Mouse (Mus musculus) heart, embryonic 13.5 days (tissue): Measurements from ENCODE around the gene Ube2o. TPM values are rescaled to one million over a fixed set of nuclear protein-coding genes. Genes with fewer than 3 reads are reported as not detected.

Experiments
- ATAC-seq: fragments of 200-750 bp; cut with Nextera tagmentation; 2 replicates; pipeline ENCODE4 v1.8.0; 2017; ENCODE audit warnings: moderate TSS enrichment; ENCODE audit not compliant: insufficient number of reproducible peaks, low FRiP score, low TSS enrichment; ENCODE audit errors: extremely low read depth
- H3K27ac ChIP-seq: fragments of 300-500 bp; sonication (generic); replicated peaks from 2 replicates; pipeline ENCODE4 v1.5.1; 2015; ENCODE audit warnings: moderate library complexity, mild to moderate bottlenecking, inconsistent platforms
- H3K27me3 ChIP-seq: fragments of 300-500 bp; sonication (generic); replicated peaks from 2 replicates; pipeline ENCODE4 v1.6.1; 2015; ENCODE audit warnings: mild to moderate bottlenecking, inconsistent platforms
- H3K36me3 ChIP-seq: fragments of 300-500 bp; sonication (generic); 2 replicates; pipeline ENCODE4 v1.6.1; 2015; ENCODE audit warnings: mild to moderate bottlenecking, inconsistent platforms
- H3K4me1 ChIP-seq: fragments of 300-500 bp; sonication (generic); 2 replicates; pipeline ENCODE4 v1.6.1; 2015; ENCODE audit warnings: inconsistent platforms
- H3K4me2 ChIP-seq: fragments of 300-500 bp; sonication (generic); 2 replicates; pipeline ENCODE4 v1.6.1; 2015; ENCODE audit warnings: inconsistent platforms, mild to moderate bottlenecking, moderate library complexity
- H3K4me3 ChIP-seq: fragments of 300-500 bp; sonication (generic); 2 replicates; pipeline ENCODE4 v1.5.1; 2015; ENCODE audit warnings: moderate library complexity, mild to moderate bottlenecking, inconsistent platforms
- H3K9ac ChIP-seq: fragments of 300-500 bp; sonication (generic); 2 replicates; pipeline ENCODE4 v1.6.1; 2015; ENCODE audit warnings: inconsistent platforms, mild to moderate bottlenecking, moderate library complexity
- H3K9me3 ChIP-seq: fragments of 300-500 bp; sonication (generic); 2 replicates; pipeline ENCODE4 v1.6.1; 2016; ENCODE audit warnings: inconsistent platforms
- WGBS: fragments of 180-500 bp; shearing (Covaris S2); methylation state at CpG from one replicate; pipeline ENCODE4 v1.1.7; 2015; ENCODE audit warnings: mixed read lengths; 5-methylcytosine and 5-hydroxymethylcytosine counted together
- polyA plus RNA-seq: library from polyadenylated mRNA; unstranded; fragments of >200 nt; fragmentation: Nextera tagmentation; extraction: Ambion mirVana; gene quantifications from 2 replicates; pipeline ENCODE4 v1.2.1, GENCODE M21; 2015

The Ube2o gene
- polyA plus RNA-seq, 1 experiment from 2014 or later, result 8.3 TPM

GRCm38 (mm10) chr11:116621258-116621704, 40.0 kb upstream of the Ube2o start:
- Histone ChIP-seq H3K9ac (peak overlapping the region; percentile 54), H3K27ac (peak overlapping the region; percentile 69), H3K4me3 (no peak overlapping the region), H3K9me3 (no peaks in the 10 kb centered on the region), H3K27me3 (no peaks in the 10 kb centered on the region), H3K4me1 (peaks cover 92% of the 10 kb centered on the region), H3K36me3 (no peaks in the 10 kb centered on the region), H3K4me2 (peak overlapping the region; percentile 77)
- 20% methylated on average over 6 of the region's 6 CpGs for WGBS
- ATAC-seq, result no peak

GRCm38 (mm10) chr11:116620559-116621253, 39.5 kb upstream of the Ube2o start:
- no peak for ATAC-seq
- Histone ChIP-seq H3K4me3 (no peak overlapping the region; the same call in 1 of the 2 replicates), H3K9ac (peak overlapping the region; percentile 54; the same call in 1 of the 2 replicates), H3K27ac (peak overlapping the region; percentile 69), H3K27me3 (no peaks in the 10 kb centered on the region), H3K9me3 (no peaks in the 10 kb centered on the region), H3K36me3 (no peaks in the 10 kb centered on the region), H3K4me2 (peak overlapping the region; percentile 77), H3K4me1 (peaks cover 92% of the 10 kb centered on the region)
- WGBS, result 57% methylated on average over 10 of the region's 10 CpGs

GRCm38 (mm10) chr11:116620073-116620472, 38.8 kb upstream of the Ube2o start:
- ATAC-seq, result no peak
- Histone ChIP-seq H3K4me2 (peak overlapping the region; percentile 77), H3K4me1 (peaks cover 92% of the 10 kb centered on the region), H3K9ac (peak overlapping the region; percentile 52; the same call in 1 of the 2 replicates), H3K9me3 (no peaks in the 10 kb centered on the region), H3K27ac (peak overlapping the region; percentile 69; the same call in 1 of the 2 replicates), H3K4me3 (no peak overlapping the region), H3K27me3 (no peaks in the 10 kb centered on the region), H3K36me3 (no peaks in the 10 kb centered on the region)
- 16% methylated on average over 9 of the region's 9 CpGs for WGBS

- Histone ChIP-seq H3K27ac (no peak overlapping the region), H3K4me2 (peak overlapping the region; percentile 77)
These were observed 38.3 kb upstream of the Ube2o start for GRCm38 (mm10) chr11:116619561-116619960.

GRCm38 (mm10) chr11:116619156-116619555, 37.9 kb upstream of the Ube2o start:
- ATAC-seq, result no peak
- H3K36me3 ChIP-seq, result no peaks in the 10 kb centered on the region
- whole genome bisulfite sequencing, result 90% methylated on average over 7 of the region's 7 CpGs
- peaks cover 92% of the 10 kb centered on the region for H3K4me1 ChIP-seq
- no peak overlapping the region for H3K4me2 ChIP-seq
- no peak overlapping the region for H3K27ac ChIP-seq
- H3K27me3 ChIP-seq, result no peaks in the 10 kb centered on the region
- H3K9me3 ChIP-seq, result no peaks in the 10 kb centered on the region
- no peak overlapping the region for H3K9ac ChIP-seq
- H3K4me3 ChIP-seq, result no peak overlapping the region

More at GRCm38 (mm10) chr11:116619561-116619960, 38.3 kb upstream of the Ube2o start:
- 67% methylated on average over 8 of the region's 8 CpGs for WGBS
- Histone ChIP-seq H3K4me3 (no peak overlapping the region), H3K4me1 (peaks cover 92% of the 10 kb centered on the region), H3K9me3 (no peaks in the 10 kb centered on the region), H3K36me3 (no peaks in the 10 kb centered on the region), H3K27me3 (no peaks in the 10 kb centered on the region), H3K9ac (no peak overlapping the region)
- no peak for ATAC-seq

GRCm38 (mm10) chr11:116618666-116619065, 37.4 kb upstream of the Ube2o start:
- no peak overlapping the region for H3K4me2 ChIP-seq
- H3K9ac ChIP-seq, result no peak overlapping the region
- no peaks in the 10 kb centered on the region for H3K36me3 ChIP-seq
- no peaks in the 10 kb centered on the region for H3K9me3 ChIP-seq
- no peaks in the 10 kb centered on the region for H3K27me3 ChIP-seq
- peaks cover 94% of the 10 kb centered on the region for H3K4me1 ChIP-seq
- no peak overlapping the region for H3K27ac ChIP-seq
- H3K4me3 ChIP-seq, result no peak overlapping the region
- ATAC-seq, result no peak
- 90% methylated on average over 7 of the region's 7 CpGs for WGBS

GRCm38 (mm10) chr11:116617641-116618040, 36.4 kb upstream of the Ube2o start:
- H3K27ac ChIP-seq, result no peak overlapping the region
- no peak overlapping the region for H3K4me2 ChIP-seq
- peaks cover 88% of the 10 kb centered on the region for H3K4me1 ChIP-seq
- 0 out of 2 replicates have a peak, but pooled peaks cover 4% of the 10 kb centered on the region for H3K36me3 ChIP-seq
- no peaks in the 10 kb centered on the region for H3K27me3 ChIP-seq
- H3K9me3 ChIP-seq, result no peaks in the 10 kb centered on the region
- ATAC-seq, result no peak
- H3K9ac ChIP-seq, result no peak overlapping the region
- H3K4me3 ChIP-seq, result no peak overlapping the region
- 82% methylated on average over 7 of the region's 7 CpGs for WGBS

GRCm38 (mm10) chr11:116616438-116617118, 35.3 kb upstream of the Ube2o start:
- peaks cover 78% of the 10 kb centered on the region for H3K4me1 ChIP-seq
- WGBS, result 73% methylated on average over 10 of the region's 10 CpGs
- peak overlapping the region; percentile 52; the same call in 1 of the 2 replicates for H3K9ac ChIP-seq
- no peak for ATAC-seq
- H3K9me3 ChIP-seq, result no peaks in the 10 kb centered on the region
- H3K27ac ChIP-seq, result peak overlapping the region; percentile 63
- H3K27me3 ChIP-seq, result no peaks in the 10 kb centered on the region
- H3K36me3 ChIP-seq, result 0 out of 2 replicates have a peak, but pooled peaks cover 4% of the 10 kb centered on the region
- H3K4me2 ChIP-seq, result peak overlapping the region; percentile 56
- no peak overlapping the region; the same call in 1 of the 2 replicates for H3K4me3 ChIP-seq

- no peak for ATAC-seq
- Histone ChIP-seq H3K4me3 (peak overlapping the region; percentile 20; the same call in 1 of the 2 replicates), H3K9ac (peak overlapping the region; percentile 52; the same call in 1 of the 2 replicates), H3K9me3 (no peaks in the 10 kb centered on the region), H3K27ac (peak overlapping the region; percentile 63), H3K27me3 (no peaks in the 10 kb centered on the region), H3K36me3 (0 out of 2 replicates have a peak, but pooled peaks cover 4% of the 10 kb centered on the region), H3K4me2 (peak overlapping the region; percentile 56), H3K4me1 (peaks cover 71% of the 10 kb centered on the region)
- 30% methylated on average over 14 of the region's 15 CpGs for WGBS
These were observed 34.6 kb upstream of the Ube2o start for GRCm38 (mm10) chr11:116615735-116616437.

GRCm38 (mm10) chr11:116613234-116613633, 32.0 kb upstream of the Ube2o start:
- ATAC-seq, result no peak
- WGBS, result 85% methylated on average over 6 of the region's 6 CpGs
- peaks cover 13% of the 10 kb centered on the region for H3K36me3 ChIP-seq
- H3K27me3 ChIP-seq, result no peaks in the 10 kb centered on the region
- no peaks in the 10 kb centered on the region for H3K9me3 ChIP-seq
- H3K9ac ChIP-seq, result no peak overlapping the region
- no peak overlapping the region for H3K4me3 ChIP-seq
- no peak overlapping the region for H3K4me2 ChIP-seq
- peaks cover 57% of the 10 kb centered on the region for H3K4me1 ChIP-seq
- H3K27ac ChIP-seq, result no peak overlapping the region

- Histone ChIP-seq H3K4me2 (no peak overlapping the region), H3K4me1 (peaks cover 51% of the 10 kb centered on the region), H3K9me3 (no peaks in the 10 kb centered on the region), H3K36me3 (peaks cover 16% of the 10 kb centered on the region), H3K4me3 (no peak overlapping the region), H3K27me3 (no peaks in the 10 kb centered on the region), H3K27ac (no peak overlapping the region), H3K9ac (no peak overlapping the region)
- ATAC-seq, result no peak
- 93% methylated on average over 1 of the region's 1 CpGs for WGBS
These were observed 31.3 kb upstream of the Ube2o start for GRCm38 (mm10) chr11:116612554-116612953.
